Mouse (Mus musculus) lung, embryonic 15.5 days (tissue): ENCODE measurements around the gene Mdfi. TPM values are rescaled to one million over a fixed set of nuclear protein-coding genes. Genes with fewer than 3 reads are reported as not detected.
"Not testable (repeated sequence)": the region's sequence is repeated elsewhere in the genome, so short reads cannot be mapped to it uniquely, and the experiment has no call there.

ENCODE experiments used
- ATAC-seq: fragments of 200-750 bp; cut with Nextera tagmentation; 2 replicates; pipeline ENCODE4 v1.8.0; 2017; ENCODE audit warnings: moderate number of reproducible peaks, borderline replicate concordance; ENCODE audit not compliant: low FRiP score, low TSS enrichment; ENCODE audit errors: extremely low read depth
- H3K27ac ChIP-seq: fragments of 300-500 bp; sonication (generic); 2 replicates; pipeline ENCODE4 v1.5.1; 2015; ENCODE audit warnings: moderate library complexity, mild to moderate bottlenecking, inconsistent platforms
- H3K27me3 ChIP-seq: fragments of 300-500 bp; sonication (generic); 2 replicates; pipeline ENCODE4 v1.6.1; 2015; ENCODE audit warnings: inconsistent platforms
- H3K36me3 ChIP-seq: fragments of 300-500 bp; sonication (generic); 2 replicates; pipeline ENCODE4 v1.6.1; 2015; ENCODE audit warnings: inconsistent platforms
- H3K4me1 ChIP-seq: fragments of 300-500 bp; sonication (generic); 2 replicates; pipeline ENCODE4 v1.6.1; 2015; ENCODE audit warnings: inconsistent platforms
- H3K4me2 ChIP-seq: fragments of 300-500 bp; sonication (generic); 2 replicates; pipeline ENCODE4 v1.6.1; 2015; ENCODE audit warnings: inconsistent platforms, mild to moderate bottlenecking, moderate library complexity
- H3K4me3 ChIP-seq: fragments of 300-500 bp; sonication (generic); 2 replicates; pipeline ENCODE4 v1.5.1; 2015; ENCODE audit warnings: mild to moderate bottlenecking, inconsistent platforms
- H3K9ac ChIP-seq: fragments of 300-500 bp; sonication (generic); 2 replicates; pipeline ENCODE4 v1.6.1; 2015; ENCODE audit warnings: inconsistent platforms
- H3K9me3 ChIP-seq: fragments of 300-500 bp; sonication (generic); 2 replicates; pipeline ENCODE4 v1.6.1; 2016; ENCODE audit warnings: inconsistent platforms
- WGBS: fragments of 180-500 bp; shearing (Covaris S2); methylation state at CpG from one replicate; pipeline ENCODE4 v1.1.7; 2015; 5-methylcytosine and 5-hydroxymethylcytosine counted together
- polyA plus RNA-seq: library from polyadenylated mRNA; unstranded; fragments of >200 nt; fragmentation: Nextera tagmentation; extraction: Ambion mirVana; gene quantifications from 2 replicates; pipeline ENCODE4 v1.2.1, GENCODE M21; 2015

The Mdfi gene
- polyA plus RNA-seq, 1 experiment from 2014 or later: 19.3 TPM

GRCm38 (mm10) chr17:47864496-47864895 lies 30.0 kb upstream of the Mdfi start:
- Histone ChIP-seq H3K9me3 (no peaks in the 10 kb centered on the region), H3K4me1 (peaks cover 13% of the 10 kb centered on the region), H3K27ac (peak overlapping the region; percentile 29; the same call in 1 of the 2 replicates), H3K9ac (peak overlapping the region; percentile 25; the same call in 1 of the 2 replicates), H3K27me3 (no peaks in the 10 kb centered on the region), H3K4me2 (peak overlapping the region; percentile 46), H3K4me3 (peak overlapping the region; percentile 4; the same call in 1 of the 2 replicates), H3K36me3 (peaks cover 18% of the 10 kb centered on the region; the same call in 1 of the 2 replicates)
- peak; percentile 82 for ATAC-seq
- 2% methylated on average over 17 of the region's 17 CpGs for WGBS

- no peak overlapping the region for H3K4me3 ChIP-seq
- no peak overlapping the region; the same call in 1 of the 2 replicates for H3K27ac ChIP-seq
- WGBS: 20% methylated on average over 11 of the region's 11 CpGs
- ATAC-seq: no peak
- no peaks in the 10 kb centered on the region for H3K9me3 ChIP-seq
- H3K4me1 ChIP-seq: peaks cover 13% of the 10 kb centered on the region
- peak overlapping the region; percentile 16; the same call in 1 of the 2 replicates for H3K9ac ChIP-seq
- no peak overlapping the region for H3K4me2 ChIP-seq
- H3K36me3 ChIP-seq: 0 out of 2 replicates have a peak, but pooled peaks cover 10% of the 10 kb centered on the region
- H3K27me3 ChIP-seq: no peaks in the 10 kb centered on the region
Observed at GRCm38 (mm10) chr17:47863437-47863836, 28.9 kb upstream of the Mdfi start.

GRCm38 (mm10) chr17:47863023-47863422 lies 28.5 kb upstream of the Mdfi start:
- no peak for ATAC-seq
- 0 out of 2 replicates have a peak, but pooled peaks cover 6% of the 10 kb centered on the region for H3K36me3 ChIP-seq
- 39% methylated on average over 4 of the region's 4 CpGs for WGBS
- no peaks in the 10 kb centered on the region for H3K27me3 ChIP-seq
- H3K9me3 ChIP-seq: no peaks in the 10 kb centered on the region
- H3K4me2 ChIP-seq: no peak overlapping the region
- no peak overlapping the region for H3K9ac ChIP-seq
- H3K4me3 ChIP-seq: no peak overlapping the region
- peaks cover 13% of the 10 kb centered on the region for H3K4me1 ChIP-seq
- no peak overlapping the region for H3K27ac ChIP-seq

- Histone ChIP-seq H3K4me2 (no peak overlapping the region), H3K27ac (no peak overlapping the region), H3K4me3 (no peak overlapping the region), H3K9me3 (no peaks in the 10 kb centered on the region), H3K9ac (no peak overlapping the region), H3K36me3 (no peaks in the 10 kb centered on the region), H3K4me1 (peaks cover 18% of the 10 kb centered on the region), H3K27me3 (no peaks in the 10 kb centered on the region)
- WGBS: 79% methylated on average over 4 of the region's 4 CpGs
- ATAC-seq: no peak
Observed at GRCm38 (mm10) chr17:47855544-47855943, 21.1 kb upstream of the Mdfi start.

GRCm38 (mm10) chr17:47854908-47855307 lies 20.4 kb upstream of the Mdfi start:
- no peaks in the 10 kb centered on the region for H3K36me3 ChIP-seq
- no peak overlapping the region for H3K27ac ChIP-seq
- 83% methylated on average over 8 of the region's 8 CpGs for WGBS
- H3K4me2 ChIP-seq: no peak overlapping the region
- peaks cover 22% of the 10 kb centered on the region for H3K4me1 ChIP-seq
- no peaks in the 10 kb centered on the region for H3K9me3 ChIP-seq
- H3K4me3 ChIP-seq: no peak overlapping the region
- no peak for ATAC-seq
- H3K27me3 ChIP-seq: no peaks in the 10 kb centered on the region
- H3K9ac ChIP-seq: no peak overlapping the region

- Histone ChIP-seq H3K4me2 (no peak overlapping the region), H3K4me3 (no peak overlapping the region), H3K9me3 (no peaks in the 10 kb centered on the region), H3K36me3 (no peaks in the 10 kb centered on the region), H3K4me1 (peaks cover 23% of the 10 kb centered on the region), H3K9ac (no peak overlapping the region), H3K27ac (no peak overlapping the region), H3K27me3 (no peaks in the 10 kb centered on the region)
- no peak for ATAC-seq
- 88% methylated on average over 4 of the region's 4 CpGs for WGBS
Observed at GRCm38 (mm10) chr17:47853760-47854159, 19.3 kb upstream of the Mdfi start.

- H3K27ac ChIP-seq: no peak overlapping the region
- peaks cover 23% of the 10 kb centered on the region for H3K4me1 ChIP-seq
- ATAC-seq: no peak
- no peak overlapping the region for H3K9ac ChIP-seq
- H3K4me3 ChIP-seq: no peak overlapping the region
- WGBS: 95% methylated on average over 3 of the region's 4 CpGs
- H3K36me3 ChIP-seq: no peaks in the 10 kb centered on the region
- no peak overlapping the region for H3K4me2 ChIP-seq
- H3K27me3 ChIP-seq: no peaks in the 10 kb centered on the region
- H3K9me3 ChIP-seq: no peaks in the 10 kb centered on the region
Observed at GRCm38 (mm10) chr17:47853336-47853735, 18.8 kb upstream of the Mdfi start.

GRCm38 (mm10) chr17:47851798-47852360 lies 17.4 kb upstream of the Mdfi start:
- H3K9ac ChIP-seq, H3K27me3 ChIP-seq, H3K36me3 ChIP-seq, H3K27ac ChIP-seq, H3K9me3 ChIP-seq: not testable (repeated sequence)
- peak; percentile 60 for ATAC-seq
- H3K4me2 ChIP-seq: peak overlapping the region; percentile 53
- 7% methylated on average over 22 of the region's 22 CpGs for WGBS
- peak overlapping the region; percentile 27 for H3K4me3 ChIP-seq
- H3K4me1 ChIP-seq: peaks cover 23% of the 10 kb centered on the region

- no peak overlapping the region for H3K9ac ChIP-seq
- no peaks in the 10 kb centered on the region for H3K36me3 ChIP-seq
- no peak for ATAC-seq
- no peak overlapping the region for H3K4me3 ChIP-seq
- 70% methylated on average over 7 of the region's 7 CpGs for WGBS
- no peak overlapping the region for H3K4me2 ChIP-seq
- no peaks in the 10 kb centered on the region for H3K9me3 ChIP-seq
- no peaks in the 10 kb centered on the region for H3K27me3 ChIP-seq
- no peak overlapping the region for H3K27ac ChIP-seq
- H3K4me1 ChIP-seq: peaks cover 23% of the 10 kb centered on the region
Observed at GRCm38 (mm10) chr17:47850639-47851314, 16.3 kb upstream of the Mdfi start.

GRCm38 (mm10) chr17:47850035-47850434 lies 15.5 kb upstream of the Mdfi start:
- H3K27ac ChIP-seq: no peak overlapping the region
- H3K9ac ChIP-seq: no peak overlapping the region
- no peak for ATAC-seq
- H3K27me3 ChIP-seq: no peaks in the 10 kb centered on the region
- H3K9me3 ChIP-seq: no peaks in the 10 kb centered on the region
- no peaks in the 10 kb centered on the region for H3K36me3 ChIP-seq
- no peak overlapping the region for H3K4me2 ChIP-seq
- no peak overlapping the region for H3K4me3 ChIP-seq
- 70% methylated on average over 3 of the region's 3 CpGs for WGBS
- H3K4me1 ChIP-seq: peaks cover 23% of the 10 kb centered on the region

GRCm38 (mm10) chr17:47847985-47848384 lies 13.5 kb upstream of the Mdfi start:
- H3K4me3 ChIP-seq: no peak overlapping the region
- H3K4me2 ChIP-seq: no peak overlapping the region
- 77% methylated on average over 6 of the region's 6 CpGs for WGBS
- no peaks in the 10 kb centered on the region for H3K27me3 ChIP-seq
- no peaks in the 10 kb centered on the region for H3K9me3 ChIP-seq
- no peak overlapping the region for H3K27ac ChIP-seq
- no peak overlapping the region for H3K9ac ChIP-seq
- no peak for ATAC-seq
- H3K36me3 ChIP-seq: no peaks in the 10 kb centered on the region
- H3K4me1 ChIP-seq: peaks cover 23% of the 10 kb centered on the region

GRCm38 (mm10) chr17:47845609-47846008 lies 11.1 kb upstream of the Mdfi start:
- Histone ChIP-seq H3K36me3 (no peaks in the 10 kb centered on the region), H3K27me3 (no peaks in the 10 kb centered on the region), H3K4me1 (peaks cover 18% of the 10 kb centered on the region), H3K9me3 (no peaks in the 10 kb centered on the region), H3K4me2 (no peak overlapping the region), H3K9ac (no peak overlapping the region), H3K27ac (no peak overlapping the region), H3K4me3 (no peak overlapping the region)
- no peak for ATAC-seq
- WGBS: 70% methylated on average over 11 of the region's 11 CpGs
